Mouse (Mus musculus) mesoderm, embryonic 11.5 days (tissue): ENCODE measurements at regions not wholly inside any gene's neighbourhood (a gene's known extent, or its start where the extent isn't known, plus 50 kb on each side); places are given as distances from the start of the nearest gene placed in this dataset.

ENCODE experiments used
- DNase-seq: peaks from one replicate; pipeline ENCODE4 v3.0.0-alpha.2; 2012; ENCODE audit warnings: low read depth, low spot score

- DNase-seq = no peak
These were observed 326.6 kb downstream of the Ttll7 start for GRCm38 (mm10) chr3:147178746-147179145.

GRCm38 (mm10) chr3:147180711-147181110 is 328.5 kb downstream of the Ttll7 start:
- no peak for DNase-seq

GRCm38 (mm10) chr3:147181501-147182365 is 329.6 kb downstream of the Ttll7 start:
- peak; percentile 81 for DNase-seq

- no peak for DNase-seq
These were observed 330.3 kb downstream of the Ttll7 start for GRCm38 (mm10) chr3:147182366-147182875.

GRCm38 (mm10) chr3:147183656-147184290 is 331.6 kb downstream of the Ttll7 start:
- DNase-seq = no peak

GRCm38 (mm10) chr3:147189737-147190136 is 337.6 kb downstream of the Ttll7 start:
- no peak for DNase-seq

GRCm38 (mm10) chr3:147196626-147197025 is 344.5 kb downstream of the Ttll7 start:
- no peak for DNase-seq

GRCm38 (mm10) chr3:147197215-147197614 is 345.0 kb downstream of the Ttll7 start:
- peak; percentile 33 for DNase-seq

GRCm38 (mm10) chr3:147211127-147211940 is 359.2 kb downstream of the Ttll7 start:
- DNase-seq = no peak

- DNase-seq = no peak
These were observed 376.5 kb downstream of the Ttll7 start for GRCm38 (mm10) chr3:147228663-147229062.

GRCm38 (mm10) chr3:147230594-147230993 is 378.4 kb downstream of the Ttll7 start:
- no peak for DNase-seq

- no peak for DNase-seq
These were observed 386.2 kb downstream of the Ttll7 start for GRCm38 (mm10) chr3:147238398-147238797.

- DNase-seq = no peak
These were observed 388.5 kb downstream of the Ttll7 start for GRCm38 (mm10) chr3:147240651-147241050.

GRCm38 (mm10) chr3:147244911-147245430 is 392.8 kb downstream of the Ttll7 start:
- DNase-seq = no peak

- DNase-seq = no peak
These were observed 394.0 kb downstream of the Ttll7 start for GRCm38 (mm10) chr3:147246141-147246540.

- no peak for DNase-seq
These were observed 397.3 kb downstream of the Ttll7 start for GRCm38 (mm10) chr3:147249466-147249865.

- DNase-seq = no peak
These were observed 397.7 kb downstream of the Ttll7 start for GRCm38 (mm10) chr3:147249906-147250305.

- DNase-seq = no peak
These were observed 400.1 kb downstream of the Ttll7 start for GRCm38 (mm10) chr3:147252226-147252788.

- peak; percentile 30 for DNase-seq
These were observed 400.6 kb downstream of the Ttll7 start for GRCm38 (mm10) chr3:147252812-147253211.

- DNase-seq = no peak
These were observed 402.3 kb downstream of the Ttll7 start for GRCm38 (mm10) chr3:147254454-147254853.

GRCm38 (mm10) chr3:147260958-147261595 is 408.9 kb downstream of the Ttll7 start:
- DNase-seq = no peak
